Mouse (Mus musculus) cortical plate, adult 2 months (tissue): Measurements from ENCODE around the gene Prr3. TPM values are rescaled to one million over a fixed set of nuclear protein-coding genes. Genes with fewer than 3 reads are reported as not detected.
A peak's percentile ranks its signal among the peaks of the same experiment; 100 is the strongest.
"Not testable (repeated sequence)": the region's sequence is repeated elsewhere in the genome, so short reads cannot be mapped to it uniquely, and the experiment has no call there.

Source experiments
- H3K27ac ChIP-seq: fragments of 200-500 bp; 2 replicates; pipeline ENCODE4 v1.5.1; 2012; ENCODE audit warnings: low read length, control low read depth, inconsistent platforms; ENCODE audit not compliant: insufficient read depth
- H3K4me1 ChIP-seq: fragments of 200-500 bp; 2 replicates; pipeline ENCODE4 v1.6.1; 2011; ENCODE audit warnings: low read length; ENCODE audit not compliant: control insufficient read depth, insufficient read depth
- H3K4me3 ChIP-seq: fragments of 200-500 bp; 2 replicates; pipeline ENCODE4 v1.5.1; 2011; ENCODE audit warnings: mild to moderate bottlenecking, low read length, control low read depth; ENCODE audit not compliant: insufficient read depth
- CTCF ChIP-seq: fragments of 200-500 bp; IDR thresholded peaks from 2 replicates; pipeline ENCODE4 v1.5.1; 2011; ENCODE audit warnings: mild to moderate bottlenecking, control low read depth, low read length; ENCODE audit not compliant: insufficient read depth; ENCODE audit errors: extremely low read depth
- POLR2A ChIP-seq: fragments of 200-500 bp; IDR thresholded peaks from 2 replicates; pipeline ENCODE4 v1.6.1; 2011; ENCODE audit warnings: mild to moderate bottlenecking, low read length, control low read depth; ENCODE audit not compliant: insufficient read depth; ENCODE audit errors: extremely low read depth
- polyA plus RNA-seq: library from polyadenylated mRNA; depleted of rRNA; stranded (reverse); fragments of >200 nt; gene quantifications from 2 replicates; pipeline ENCODE4 v1.2.3, GENCODE M21; 2012; rRNA removed

The Prr3 gene
- polyA plus RNA-seq, 1 experiment = 47.0 TPM

GRCm38 (mm10) chr17:35939941-35940340 is 40.1 kb downstream of the Prr3 start:
- H3K27ac ChIP-seq = no peak overlapping the region
- TF ChIP-seq CTCF (no peak), POLR2A (no peak)
- H3K4me3 ChIP-seq = no peak overlapping the region
- H3K4me1 ChIP-seq = no peaks in the 10 kb centered on the region

GRCm38 (mm10) chr17:35939108-35939507 is 40.9 kb downstream of the Prr3 start:
- Histone ChIP-seq H3K4me1 (no peaks in the 10 kb centered on the region), H3K4me3 (no peak overlapping the region), H3K27ac (no peak overlapping the region)
- TF ChIP-seq POLR2A = no peak
- TF ChIP-seq CTCF = no peak

- no peak overlapping the region for H3K4me3 ChIP-seq
- TF ChIP-seq CTCF = peak; percentile 79
- no peak for TF ChIP-seq POLR2A
- H3K4me1 ChIP-seq = no peaks in the 10 kb centered on the region
- H3K27ac ChIP-seq = no peak overlapping the region
Measured at GRCm38 (mm10) chr17:35937700-35938348, 42.2 kb downstream of the Prr3 start.

- H3K4me3 ChIP-seq, H3K4me1 ChIP-seq, H3K27ac ChIP-seq: not testable (repeated sequence)
Measured at GRCm38 (mm10) chr17:35935763-35936162, 44.3 kb downstream of the Prr3 start.

GRCm38 (mm10) chr17:35932608-35933007 is 47.4 kb downstream of the Prr3 start:
- Histone ChIP-seq H3K27ac (no peak overlapping the region), H3K4me3 (no peak overlapping the region), H3K4me1 (no peaks in the 10 kb centered on the region)
- TF ChIP-seq POLR2A (no peak), CTCF (no peak)

DNA sequence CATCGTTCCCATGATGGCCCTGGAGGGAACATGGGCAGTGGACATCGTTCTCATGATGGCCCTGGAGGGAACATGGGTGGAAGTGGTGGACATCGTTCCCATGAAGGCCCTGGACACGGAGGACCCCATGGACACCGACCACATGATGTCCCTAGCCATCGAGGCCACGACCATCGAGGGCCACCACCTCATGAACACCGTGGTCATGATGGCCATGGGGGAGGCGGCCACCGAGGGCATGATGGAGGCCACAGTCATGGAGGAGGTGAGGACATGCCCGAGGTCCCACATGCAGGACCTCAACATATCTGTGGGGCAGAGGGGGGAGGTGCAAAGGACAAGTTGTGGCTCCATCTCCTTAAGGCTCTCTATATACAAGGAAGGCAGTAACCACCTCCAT is 49.4 kb downstream of the Prr3 start:
- H3K4me3 ChIP-seq = no peak overlapping the region
- TF ChIP-seq CTCF (no peak), POLR2A (no peak)
- H3K27ac ChIP-seq = no peak overlapping the region
- H3K4me1 ChIP-seq = no peaks in the 10 kb centered on the region

DNA sequence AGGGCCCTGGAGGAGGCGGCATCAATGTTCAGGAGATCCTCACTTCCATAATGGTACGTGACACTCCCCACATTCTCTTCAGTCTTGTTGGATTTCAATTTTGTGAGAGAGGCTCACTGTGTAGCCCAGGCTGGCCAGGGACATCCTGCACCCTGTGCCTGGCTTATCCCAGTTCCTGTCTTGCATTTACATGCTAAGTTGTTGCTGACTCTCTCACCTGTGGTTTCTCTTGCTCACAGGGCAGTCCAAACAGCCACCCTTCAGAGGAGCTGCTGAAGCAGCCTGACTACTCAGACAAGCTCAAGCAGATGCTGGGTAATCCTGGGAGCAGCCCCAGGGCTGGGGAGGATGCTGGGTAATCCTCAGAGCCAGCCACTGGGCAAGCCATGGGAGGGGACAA is 50.5 kb downstream of the Prr3 start:
- Histone ChIP-seq H3K4me3 (no peak overlapping the region), H3K4me1 (no peaks in the 10 kb centered on the region), H3K27ac (no peak overlapping the region)
- TF ChIP-seq CTCF (no peak), POLR2A (no peak)

GRCm38 (mm10) chr17:35927471-35927870 is 52.6 kb downstream of the Prr3 start:
- Histone ChIP-seq H3K4me1 (no peaks in the 10 kb centered on the region; the same call in 1 of the 2 replicates), H3K4me3 (no peak overlapping the region), H3K27ac (no peak overlapping the region)
- TF ChIP-seq CTCF = no peak
- no peak for TF ChIP-seq POLR2A

- TF ChIP-seq CTCF = no peak
- TF ChIP-seq POLR2A = no peak
- Histone ChIP-seq H3K4me1 (peaks cover 7% of the 10 kb centered on the region; the same call in 1 of the 2 replicates), H3K27ac (no peak overlapping the region), H3K4me3 (no peak overlapping the region)
Measured at GRCm38 (mm10) chr17:35923281-35923680, 56.8 kb downstream of the Prr3 start.

DNA sequence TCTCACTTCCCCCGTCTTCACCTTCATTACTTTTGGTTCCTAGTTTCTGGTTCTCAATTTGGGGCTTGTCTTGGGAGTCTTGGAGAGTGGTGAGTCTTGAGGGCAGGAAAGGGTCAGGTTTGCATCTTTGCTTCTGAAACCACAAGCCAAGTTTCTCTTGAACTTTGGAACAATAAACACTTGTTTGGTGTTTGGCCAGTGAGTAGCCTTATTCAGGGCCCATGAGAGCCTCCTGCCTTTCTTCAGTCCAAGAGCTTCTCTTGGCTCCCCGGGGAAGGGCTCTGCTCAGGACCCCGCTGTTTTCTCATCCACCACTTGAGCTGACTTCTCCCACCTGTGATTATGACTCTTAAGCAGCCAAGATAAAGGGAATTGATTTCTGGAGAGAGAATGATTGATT is 57.5 kb downstream of the Prr3 start:
- no peak for TF ChIP-seq POLR2A
- TF ChIP-seq CTCF = no peak
- H3K27ac ChIP-seq = no peak overlapping the region
- H3K4me1 ChIP-seq = peaks cover 7% of the 10 kb centered on the region; the same call in 1 of the 2 replicates
- H3K4me3 ChIP-seq = no peak overlapping the region

Other genes starting within 250 kb of the Prr3 start
- gene Ier3, start 158.6 kb downstream of the Prr3 start, polyA plus RNA-seq = 13.4 and 18.4 TPM in 2 replicates
- 212 and 223 TPM in 2 replicates for gene Flot1, start 157.0 kb downstream of the Prr3 start, polyA plus RNA-seq
- 453 and 474 TPM in 2 replicates for gene Tubb5, start 141.9 kb downstream of the Prr3 start, polyA plus RNA-seq
- 7.7 and 8.4 TPM in 2 replicates for gene Mdc1, start 138.7 kb downstream of the Prr3 start, polyA plus RNA-seq
- gene Nrm, start 118.9 kb downstream of the Prr3 start, polyA plus RNA-seq = 7.5 and 9.3 TPM in 2 replicates
- 11.1 and 11.4 TPM in 2 replicates for gene Ppp1r18, start 114.6 kb downstream of the Prr3 start, polyA plus RNA-seq
- gene Dhx16, start 100.4 kb downstream of the Prr3 start, polyA plus RNA-seq = 42.6 and 44.1 TPM in 2 replicates
- 103 TPM in 2 replicates for gene 2310061I04Rik, start 82.8 kb downstream of the Prr3 start, polyA plus RNA-seq
- 92.6 and 96.8 TPM in 2 replicates for gene Atat1, start 70.2 kb downstream of the Prr3 start, polyA plus RNA-seq
- gene Mrps18b, start 63.8 kb downstream of the Prr3 start, polyA plus RNA-seq = 64.3 and 65.7 TPM in 2 replicates
- 39.6 TPM in 2 replicates for gene Ppp1r10, start 63.8 kb downstream of the Prr3 start, polyA plus RNA-seq
- 76.4 and 87.8 TPM in 2 replicates for gene Abcf1, start 10.5 kb downstream of the Prr3 start, polyA plus RNA-seq
- gene Gnl1, start 385 bp downstream of the Prr3 start, polyA plus RNA-seq = 131 and 140 TPM in 2 replicates
- gene H2-T24, start 40.3 kb upstream of the Prr3 start, polyA plus RNA-seq = 1.3 and 1.8 TPM in 2 replicates
- gene H2-T23, start 52.6 kb upstream of the Prr3 start, polyA plus RNA-seq = 27.6 and 31.8 TPM in 2 replicates
- 18.3 and 19.0 TPM in 2 replicates for gene H2-T22, start 62.5 kb upstream of the Prr3 start, polyA plus RNA-seq
- not detected in 2 replicates for gene Gm6034, start 62.7 kb upstream of the Prr3 start, polyA plus RNA-seq
- gene Gm11127, start 78.1 kb upstream of the Prr3 start, polyA plus RNA-seq = 0.23 and 0.35 TPM in 2 replicates
- gene Gm19684, start 141.4 kb upstream of the Prr3 start, polyA plus RNA-seq = not detected in 2 replicates
- not detected in 2 replicates for gene Gm7030, start 149.2 kb upstream of the Prr3 start, polyA plus RNA-seq
- gene Gm8909, start 188.3 kb upstream of the Prr3 start, polyA plus RNA-seq = not detected in 2 replicates
- gene H2-T3, start 210.1 kb upstream of the Prr3 start, polyA plus RNA-seq = not detected in 2 replicates